ENCODE assay signal across 25 mouse cellular contexts in genomic region chr5:79306181-79306580, GRCm38 (mm10).
DNase-seq lines count a peak whose midpoint lies in the region; TF ChIP-seq lines count a peak whose summit lies in the region.
"Had no signal": no experiment of that assay in that cellular context is flagged by ENCODE, and none has a peak within 500 bp of the region (broad histone marks: within the 10 kb centered on the region; RNA-seq: fewer than 3 reads in every experiment).

No protein-coding gene starts in this region.

- no peaks in the 10 kb centered on the region for H3K36me3 ChIP-seq in kidney, adult 2 months (ENCODE audit: control insufficient read depth, insufficient read depth, low read length)
- H3K36me3 ChIP-seq: forebrain, embryonic 10.5 days; forebrain, embryonic 15.5 days; heart, embryonic 10.5 days; heart, embryonic 13.5 days; hindbrain, embryonic 12.5 days; hindbrain, embryonic 15.5 days; intestine, embryonic 15.5 days had no signal

- TF ChIP-seq POLR2A in kidney, adult 2 months (IDR thresholded peaks at IDR 0.05; ENCODE audit: low read depth, low read length), result no peak

- DNase-seq in cerebellum, postnatal 25 days, result peak; percentile 4 to 33
- no peak for DNase-seq in cerebellum, adult 9-11 months
- peak; percentile 10 to 52 for DNase-seq in frontal cortex, postnatal 36 days (ENCODE audit: low spot score in 2 of 2)
- no peak for DNase-seq in frontal cortex, postnatal 14 days (ENCODE audit: low spot score in 2 of 2)
- DNase-seq in right cerebral cortex, adult 2 months (ENCODE audit: low spot score in 2 of 2), result peak; percentile 3 to 17
- no peak for DNase-seq in right cerebral cortex, adult 18-20 months
- peak; percentile 10 for DNase-seq in telencephalon, adult 2 months (ENCODE audit: low read depth, low spot score)
- no peak for DNase-seq in kidney, adult 2 months
- DNase-seq: adrenal gland, adult 2 months; adrenal gland, postnatal 14 days; cerebellum, adult 11-12 months; cerebellum, adult 8-10 months; gastrocnemius, postnatal 10 days; gastrocnemius, postnatal 36 days; heart, adult 2 months; heart, postnatal 14 days; heart, postnatal 4 days; kidney, adult 8-10 months had no signal

- H3K4me1 ChIP-seq in kidney, adult 2 months (ENCODE audit: control insufficient read depth, insufficient read depth, low read length), result no peaks in the 10 kb centered on the region
- H3K4me1 ChIP-seq: forebrain, embryonic 10.5 days; forebrain, embryonic 15.5 days; heart, embryonic 10.5 days; heart, embryonic 13.5 days; hindbrain, embryonic 12.5 days; hindbrain, embryonic 15.5 days; intestine, embryonic 15.5 days had no signal

- H3K4me3 ChIP-seq in kidney, adult 2 months (ENCODE audit: insufficient read depth, low read depth, low read length), result no peak overlapping the region
- H3K4me3 ChIP-seq: forebrain, embryonic 10.5 days; forebrain, embryonic 15.5 days; heart, adult 2 months; heart, embryonic 10.5 days; heart, embryonic 13.5 days; hindbrain, embryonic 12.5 days; hindbrain, embryonic 15.5 days; intestine, embryonic 15.5 days had no signal

- H3K27me3 ChIP-seq in kidney, adult 2 months (replicated peaks; ENCODE audit: control insufficient read depth, insufficient read depth, low read length), result no peaks in the 10 kb centered on the region
- H3K27me3 ChIP-seq: forebrain, embryonic 15.5 days; heart, embryonic 13.5 days; hindbrain, embryonic 12.5 days; hindbrain, embryonic 15.5 days; intestine, embryonic 15.5 days had no signal

- no peak for TF ChIP-seq CTCF in kidney, adult 2 months (conservative IDR thresholded peaks at IDR 0.05; ENCODE audit: insufficient read depth, insufficient read length, low read depth, low read length)

- H3K27ac ChIP-seq in kidney, adult 2 months (ENCODE audit: insufficient read depth, low read depth, low read length), result no peak overlapping the region
- H3K27ac ChIP-seq: forebrain, embryonic 10.5 days; forebrain, embryonic 15.5 days; heart, adult 2 months; heart, embryonic 10.5 days; heart, embryonic 13.5 days; hindbrain, embryonic 12.5 days; hindbrain, embryonic 15.5 days; intestine, embryonic 15.5 days had no signal

Comparison
In these comparisons a context has a peak if more than half of its experiments do, and no peak if none do; other contexts are left out.
1. DNase-seq: peak in cerebellum, postnatal 25 days (2 of 2), frontal cortex, postnatal 36 days (2 of 2), right cerebral cortex, adult 2 months (2 of 2) and telencephalon, adult 2 months (single experiment); none in cerebellum, adult 9-11 months (single experiment), frontal cortex, postnatal 14 days (0 of 2), right cerebral cortex, adult 18-20 months (single experiment) and kidney, adult 2 months (single experiment).